Mouse (Mus musculus) E14TG2a.4 (cell line): ENCODE results near the gene Fbxo45.

ENCODE experiments used
- CTCF ChIP-seq: conservative IDR thresholded peaks from 2 replicates; pipeline ENCODE4 v1.5.1; 2014; ENCODE audit warnings: low read length
- NANOG ChIP-seq: IDR thresholded peaks from 2 replicates; pipeline ENCODE4 v1.6.1; 2014; ENCODE audit warnings: borderline replicate concordance, low read length, mixed read lengths
- POU5F1 ChIP-seq: IDR thresholded peaks from 2 replicates; pipeline ENCODE4 v1.6.1; 2014; ENCODE audit warnings: low read length, borderline replicate concordance

DNA sequence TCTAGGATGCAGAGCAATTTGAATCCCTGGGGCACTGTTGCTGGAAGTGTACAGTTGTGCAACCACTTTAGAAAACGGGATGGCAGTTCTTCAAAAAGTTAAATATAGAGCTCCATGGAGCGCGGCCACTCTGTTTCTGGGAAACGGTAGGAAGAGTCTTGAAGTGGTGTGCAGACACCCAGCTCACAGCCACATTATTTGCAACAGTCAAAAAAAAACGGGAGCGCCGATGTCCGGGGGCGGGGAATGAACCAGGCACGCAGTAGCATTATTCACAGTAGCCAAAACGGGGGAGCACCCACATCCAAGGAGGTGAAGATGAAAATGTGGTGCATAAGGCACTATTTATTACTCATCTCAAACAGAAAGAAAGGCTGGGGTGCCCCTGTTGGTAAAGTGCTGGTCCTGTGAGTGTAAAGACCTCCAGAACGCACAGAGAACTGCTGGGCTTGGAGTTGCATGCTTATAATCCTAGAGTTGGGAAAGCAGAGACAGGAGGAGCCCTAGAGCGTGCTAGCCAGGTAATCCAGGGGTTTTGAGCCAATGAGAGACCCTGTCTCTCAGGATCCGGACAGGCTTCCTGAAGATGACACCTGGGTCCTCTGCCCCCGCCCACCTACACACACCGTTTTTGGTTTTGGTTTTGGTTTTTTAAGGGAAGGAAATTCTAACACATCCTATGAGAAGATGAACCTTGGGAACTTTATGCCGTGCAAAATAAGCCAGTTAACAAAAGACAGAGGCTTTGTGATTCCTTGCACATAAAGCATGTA, 32.0 kb downstream of the Fbxo45 start:
- TF ChIP-seq CTCF, result no peak
- no peak for TF ChIP-seq POU5F1
- TF ChIP-seq NANOG, result no peak
